Mouse (Mus musculus) liver, embryonic 12.5 days (tissue): ENCODE data around the gene Pknox2. TPM values are rescaled to one million over a fixed set of nuclear protein-coding genes. Genes with fewer than 3 reads are reported as not detected.
A peak's percentile ranks its signal among the peaks of the same experiment; 100 is the strongest.

ENCODE experiments used
- ATAC-seq: fragments of 200-750 bp; cut with Nextera tagmentation; 2 replicates; pipeline ENCODE4 v1.8.0; 2017; ENCODE audit warnings: moderate number of reproducible peaks, mild to moderate bottlenecking, moderate library complexity
- H3K27ac ChIP-seq: fragments of 300-500 bp; sonication (generic); 2 replicates; pipeline ENCODE4 v1.5.1; 2016; ENCODE audit warnings: mild to moderate bottlenecking
- H3K27me3 ChIP-seq: fragments of 300-500 bp; sonication (generic); replicated peaks from 2 replicates; pipeline ENCODE4 v1.6.1; 2016; ENCODE audit warnings: mild to moderate bottlenecking, moderate library complexity
- H3K36me3 ChIP-seq: fragments of 300-500 bp; sonication (generic); 2 replicates; pipeline ENCODE4 v1.6.1; 2016; ENCODE audit warnings: mild to moderate bottlenecking, moderate library complexity
- H3K4me1 ChIP-seq: fragments of 300-500 bp; sonication (generic); 2 replicates; pipeline ENCODE4 v1.6.1; 2016
- H3K4me2 ChIP-seq: fragments of 300-500 bp; sonication (generic); 2 replicates; pipeline ENCODE4 v1.6.1; 2016; ENCODE audit warnings: mild to moderate bottlenecking, moderate library complexity
- H3K4me3 ChIP-seq: fragments of 300-500 bp; sonication (generic); 2 replicates; pipeline ENCODE4 v1.5.1; 2016; ENCODE audit warnings: mild to moderate bottlenecking, moderate library complexity
- H3K9ac ChIP-seq: fragments of 300-500 bp; sonication (generic); 2 replicates; pipeline ENCODE4 v1.6.1; 2016; ENCODE audit warnings: mild to moderate bottlenecking, moderate library complexity
- H3K9me3 ChIP-seq: fragments of 300-500 bp; sonication (generic); replicated peaks from 2 replicates; pipeline ENCODE4 v1.6.1; 2016; ENCODE audit warnings: mild to moderate bottlenecking, moderate library complexity
- WGBS: fragments of 180-500 bp; shearing (Covaris S2); methylation state at CpG from one replicate; pipeline ENCODE4 v1.1.7; 2016; ENCODE audit not compliant: insufficient replicate concordance; 5-methylcytosine and 5-hydroxymethylcytosine counted together
- polyA plus RNA-seq: library from polyadenylated mRNA; unstranded; fragments of >200 nt; fragmentation: Nextera tagmentation; extraction: Ambion mirVana; gene quantifications from 2 replicates; pipeline ENCODE4 v1.2.1, GENCODE M21; 2016

The Pknox2 gene
- polyA plus RNA-seq, 1 experiment from 2014 or later = 0.57 TPM

DNA sequence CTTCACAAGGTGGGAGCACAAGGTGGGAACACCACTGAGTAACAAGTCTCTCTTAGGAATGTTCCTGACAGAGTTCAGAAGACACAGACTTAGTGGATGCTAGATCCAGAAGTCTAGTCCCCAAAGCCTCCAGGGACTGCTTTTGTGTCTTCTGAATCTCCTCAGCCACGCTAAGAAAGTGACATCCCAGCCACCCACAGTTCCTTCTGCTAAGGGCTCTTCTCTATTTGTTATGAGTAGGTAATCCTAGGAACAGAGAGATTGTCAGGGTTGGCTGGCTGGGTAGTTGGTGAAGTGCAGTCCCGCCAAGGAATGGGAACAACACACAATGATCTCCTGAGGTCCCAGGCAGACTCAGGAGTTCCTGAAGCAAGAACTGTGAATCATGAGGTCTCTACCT is 85.6 kb downstream of the Pknox2 start:
- ATAC-seq = no peak
- Histone ChIP-seq H3K36me3 (no peaks in the 10 kb centered on the region), H3K9me3 (no peaks in the 10 kb centered on the region), H3K27ac (no peak overlapping the region), H3K4me1 (no peaks in the 10 kb centered on the region), H3K4me2 (no peak overlapping the region), H3K9ac (no peak overlapping the region), H3K4me3 (no peak overlapping the region), H3K27me3 (no peaks in the 10 kb centered on the region)
- WGBS = 45% methylated on average over 2 of the region's 2 CpGs

DNA sequence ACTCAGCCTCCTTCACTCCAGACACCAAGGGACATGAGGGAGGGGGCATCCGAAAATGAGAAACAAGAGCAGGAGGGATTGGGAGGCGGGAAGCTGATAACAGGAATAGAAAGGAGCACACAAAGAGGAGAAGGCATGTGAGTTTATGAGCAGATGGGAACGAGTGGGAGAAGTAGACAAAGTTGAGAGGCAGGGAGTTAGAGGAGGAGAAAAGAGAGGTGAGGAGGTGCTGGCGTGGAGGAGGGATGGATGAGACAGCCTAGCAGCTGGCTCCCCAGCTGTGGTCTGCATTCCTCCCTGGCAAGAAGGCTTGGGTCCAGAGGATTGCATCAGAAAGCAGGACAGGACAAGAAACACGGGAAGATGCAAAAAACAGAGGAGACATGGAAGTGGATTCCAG is 92.5 kb downstream of the Pknox2 start:
- Histone ChIP-seq H3K9me3 (no peaks in the 10 kb centered on the region), H3K4me1 (peaks cover 14% of the 10 kb centered on the region; the same call in 1 of the 2 replicates), H3K36me3 (no peaks in the 10 kb centered on the region), H3K27me3 (no peaks in the 10 kb centered on the region; the same call in 1 of the 2 replicates), H3K27ac (no peak overlapping the region), H3K9ac (no peak overlapping the region), H3K4me2 (peak overlapping the region; percentile 32; the same call in 1 of the 2 replicates), H3K4me3 (no peak overlapping the region)
- ATAC-seq = no peak
- 36% methylated on average over 5 of the region's 5 CpGs for WGBS

- H3K27me3 ChIP-seq = no peaks in the 10 kb centered on the region; the same call in 1 of the 2 replicates
- H3K4me1 ChIP-seq = peaks cover 14% of the 10 kb centered on the region; the same call in 1 of the 2 replicates
- H3K27ac ChIP-seq = no peak overlapping the region
- 26% methylated on average over 21 of the region's 21 CpGs for WGBS
- no peaks in the 10 kb centered on the region for H3K36me3 ChIP-seq
- ATAC-seq = peak; percentile 37
- H3K9me3 ChIP-seq = no peaks in the 10 kb centered on the region
- H3K4me3 ChIP-seq = no peak overlapping the region
- peak overlapping the region; percentile 32 for H3K4me2 ChIP-seq
- no peak overlapping the region for H3K9ac ChIP-seq
These were observed 93.3 kb downstream of the Pknox2 start for GRCm38 (mm10) chr9:37053601-37054512.

GRCm38 (mm10) chr9:37053041-37053440 is 94.2 kb downstream of the Pknox2 start:
- Histone ChIP-seq H3K4me3 (no peak overlapping the region), H3K9ac (no peak overlapping the region), H3K36me3 (no peaks in the 10 kb centered on the region), H3K27me3 (no peaks in the 10 kb centered on the region; the same call in 1 of the 2 replicates), H3K27ac (no peak overlapping the region), H3K9me3 (no peaks in the 10 kb centered on the region), H3K4me2 (no peak overlapping the region), H3K4me1 (peaks cover 14% of the 10 kb centered on the region; the same call in 1 of the 2 replicates)
- WGBS = 45% methylated on average over 6 of the region's 6 CpGs
- ATAC-seq = no peak

GRCm38 (mm10) chr9:37051669-37052068 is 95.5 kb downstream of the Pknox2 start:
- no peak overlapping the region for H3K4me2 ChIP-seq
- no peak overlapping the region for H3K27ac ChIP-seq
- H3K4me3 ChIP-seq = no peak overlapping the region
- no peak for ATAC-seq
- H3K27me3 ChIP-seq = no peaks in the 10 kb centered on the region; the same call in 1 of the 2 replicates
- no peak overlapping the region for H3K9ac ChIP-seq
- no peaks in the 10 kb centered on the region for H3K9me3 ChIP-seq
- H3K36me3 ChIP-seq = no peaks in the 10 kb centered on the region
- peaks cover 14% of the 10 kb centered on the region; the same call in 1 of the 2 replicates for H3K4me1 ChIP-seq
- 78% methylated on average over 4 of the region's 4 CpGs for WGBS

DNA sequence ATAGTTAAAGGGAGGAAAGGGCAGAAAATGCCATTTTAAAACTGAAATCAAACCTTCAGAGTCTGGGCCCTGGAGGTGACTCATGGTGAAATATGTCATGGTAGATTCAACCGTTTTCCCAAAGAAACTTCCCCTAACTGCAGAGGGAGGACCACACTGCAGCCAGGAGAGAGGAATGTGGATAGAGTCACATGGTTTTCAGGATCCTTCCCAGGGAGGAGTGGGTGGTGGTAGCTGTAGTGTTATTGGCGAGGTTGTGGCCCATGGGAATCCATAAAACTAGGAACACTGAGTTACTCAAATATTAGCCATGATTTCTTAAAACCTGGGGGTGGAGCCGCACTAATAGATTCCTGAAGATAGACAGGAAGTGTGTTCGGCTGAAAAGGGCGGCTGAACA is 99.7 kb downstream of the Pknox2 start:
- no peaks in the 10 kb centered on the region for H3K36me3 ChIP-seq
- H3K27me3 ChIP-seq = no peaks in the 10 kb centered on the region
- H3K4me1 ChIP-seq = 0 out of 2 replicates have a peak, but pooled peaks cover 1% of the 10 kb centered on the region
- no peak overlapping the region for H3K4me2 ChIP-seq
- H3K9me3 ChIP-seq = no peaks in the 10 kb centered on the region
- no peak overlapping the region for H3K4me3 ChIP-seq
- ATAC-seq = no peak
- H3K27ac ChIP-seq = no peak overlapping the region
- H3K9ac ChIP-seq = no peak overlapping the region
- WGBS = 47% methylated on average over 5 of the region's 5 CpGs

DNA sequence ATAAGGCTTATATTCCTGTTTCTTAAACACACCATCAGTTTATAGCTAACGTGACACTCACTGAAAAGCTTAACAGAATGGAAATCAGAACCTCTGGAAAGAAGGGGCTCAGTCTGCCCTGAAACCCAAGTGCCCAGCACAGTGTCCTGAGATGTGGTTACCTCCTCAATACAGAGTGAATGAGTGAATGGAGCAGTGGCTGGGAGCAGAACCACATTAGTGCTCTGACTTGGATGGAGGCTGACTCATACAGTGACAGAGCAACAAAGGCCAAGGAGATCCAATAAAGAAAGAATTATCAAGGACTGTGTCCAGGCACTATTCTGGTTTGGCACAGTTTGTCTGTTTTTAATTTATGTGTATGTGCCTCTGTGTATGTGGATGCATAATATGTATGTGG is 101.3 kb downstream of the Pknox2 start:
- no peak for ATAC-seq
- Histone ChIP-seq H3K4me1 (no peaks in the 10 kb centered on the region), H3K27me3 (no peaks in the 10 kb centered on the region), H3K27ac (no peak overlapping the region), H3K9me3 (no peaks in the 10 kb centered on the region), H3K9ac (no peak overlapping the region), H3K4me3 (no peak overlapping the region), H3K36me3 (no peaks in the 10 kb centered on the region), H3K4me2 (no peak overlapping the region)
- 48% methylated on average over 1 of the region's 1 CpGs for WGBS

DNA sequence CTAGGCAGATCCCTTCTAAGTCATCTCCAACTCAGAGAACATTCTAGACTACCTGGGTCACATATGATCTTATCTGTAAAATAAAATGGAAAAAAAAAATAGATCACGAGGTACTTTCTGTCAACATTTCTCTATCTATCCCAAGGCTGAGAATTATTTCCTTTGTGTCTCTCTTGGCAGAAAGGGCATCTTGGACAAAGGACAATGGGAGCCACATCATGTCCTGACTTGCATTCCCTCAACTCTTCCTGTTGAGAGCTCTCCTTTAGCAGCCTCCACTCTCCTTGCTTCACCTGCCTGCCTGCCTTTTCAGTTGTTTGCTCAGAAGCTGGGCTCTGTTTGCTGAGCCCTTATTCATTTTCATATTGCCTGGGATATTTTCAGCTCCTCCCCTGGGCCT is 103.0 kb downstream of the Pknox2 start:
- Histone ChIP-seq H3K4me2 (no peak overlapping the region), H3K27me3 (no peaks in the 10 kb centered on the region), H3K36me3 (no peaks in the 10 kb centered on the region), H3K4me3 (no peak overlapping the region), H3K9ac (no peak overlapping the region), H3K4me1 (no peaks in the 10 kb centered on the region), H3K27ac (no peak overlapping the region), H3K9me3 (no peaks in the 10 kb centered on the region)
- no peak for ATAC-seq
- WGBS = 57% methylated on average over 1 of the region's 1 CpGs

DNA sequence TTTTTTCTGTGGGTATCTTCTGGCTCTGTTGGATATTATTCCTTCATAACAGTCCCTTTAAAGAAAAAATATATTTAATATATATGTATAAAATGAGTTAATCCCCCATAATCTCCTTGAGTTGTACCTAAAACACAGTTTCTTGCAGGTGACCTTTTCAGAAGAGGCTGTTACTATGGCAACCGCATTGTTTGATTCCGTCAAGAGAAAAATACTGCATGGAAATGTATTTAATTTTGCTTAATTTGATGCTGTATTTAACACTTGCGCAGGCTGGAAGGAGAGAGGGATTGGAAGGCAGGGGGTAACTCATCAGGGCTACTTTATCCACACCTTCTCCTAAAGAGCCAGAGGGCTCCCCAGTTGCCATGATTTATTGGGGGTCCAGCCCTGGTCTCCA is 108.3 kb downstream of the Pknox2 start:
- no peak overlapping the region for H3K4me2 ChIP-seq
- H3K9me3 ChIP-seq = no peaks in the 10 kb centered on the region
- no peak overlapping the region for H3K27ac ChIP-seq
- WGBS = 76% methylated on average over 3 of the region's 3 CpGs
- no peak overlapping the region for H3K4me3 ChIP-seq
- ATAC-seq = no peak
- no peaks in the 10 kb centered on the region for H3K36me3 ChIP-seq
- no peaks in the 10 kb centered on the region for H3K4me1 ChIP-seq
- no peak overlapping the region for H3K9ac ChIP-seq
- no peaks in the 10 kb centered on the region for H3K27me3 ChIP-seq

DNA sequence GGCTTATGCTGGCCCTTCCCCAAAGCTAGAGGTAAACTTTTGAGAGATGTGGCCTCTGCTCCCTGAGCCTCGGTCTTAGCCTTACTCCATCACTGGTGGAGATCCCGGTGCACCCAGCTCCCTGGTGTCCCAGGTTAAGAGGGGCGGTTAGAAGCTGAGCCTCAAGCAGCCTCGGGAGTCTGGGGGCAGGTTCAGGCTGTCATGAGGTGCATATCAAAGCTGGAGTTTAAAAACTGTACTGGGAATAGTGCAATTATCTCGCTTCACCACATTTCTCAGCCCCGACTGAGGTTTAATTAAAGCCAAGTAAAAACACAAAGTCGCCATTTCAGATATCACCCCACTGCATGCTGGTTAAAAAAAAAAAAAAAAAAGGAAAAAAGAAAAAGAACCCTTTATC is 108.8 kb downstream of the Pknox2 start:
- WGBS = 45% methylated on average over 7 of the region's 7 CpGs
- no peaks in the 10 kb centered on the region for H3K9me3 ChIP-seq
- H3K4me1 ChIP-seq = no peaks in the 10 kb centered on the region
- no peak for ATAC-seq
- H3K27ac ChIP-seq = no peak overlapping the region
- no peaks in the 10 kb centered on the region for H3K36me3 ChIP-seq
- no peak overlapping the region for H3K4me2 ChIP-seq
- no peaks in the 10 kb centered on the region for H3K27me3 ChIP-seq
- no peak overlapping the region for H3K4me3 ChIP-seq
- no peak overlapping the region for H3K9ac ChIP-seq

- Histone ChIP-seq H3K4me2 (no peak overlapping the region), H3K36me3 (no peaks in the 10 kb centered on the region), H3K9ac (no peak overlapping the region), H3K4me3 (no peak overlapping the region), H3K9me3 (no peaks in the 10 kb centered on the region), H3K4me1 (no peaks in the 10 kb centered on the region), H3K27me3 (no peaks in the 10 kb centered on the region), H3K27ac (no peak overlapping the region)
- ATAC-seq = no peak
- 66% methylated on average over 12 of the region's 12 CpGs for WGBS
These were observed 109.8 kb downstream of the Pknox2 start for GRCm38 (mm10) chr9:37037405-37037804.

DNA sequence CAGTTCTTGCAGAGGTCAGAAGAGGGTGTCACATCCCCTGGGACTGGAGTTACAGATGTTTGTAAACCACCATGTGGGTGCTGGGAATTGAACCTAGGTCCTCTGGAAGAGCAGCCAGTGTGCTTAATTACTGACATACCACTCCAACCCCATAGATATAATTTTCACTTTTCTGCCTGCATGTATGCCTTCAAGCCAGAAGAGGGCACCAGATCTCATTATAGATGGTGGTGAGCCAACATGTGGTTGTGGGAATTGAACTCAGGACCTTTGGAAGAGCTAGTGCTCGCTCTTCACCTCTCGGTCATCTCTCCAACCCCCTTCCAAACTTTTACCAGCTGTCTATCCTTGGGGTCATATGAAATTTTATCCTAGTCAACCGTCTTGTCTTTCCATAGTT is 112.0 kb downstream of the Pknox2 start:
- no peaks in the 10 kb centered on the region for H3K9me3 ChIP-seq
- no peak for ATAC-seq
- whole genome bisulfite sequencing = 66% methylated on average over 3 of the region's 3 CpGs

More for the DNA sequence above, 112.0 kb downstream of the Pknox2 start:
- Histone ChIP-seq H3K27me3 (no peaks in the 10 kb centered on the region), H3K4me2 (no peak overlapping the region), H3K4me3 (no peak overlapping the region), H3K4me1 (no peaks in the 10 kb centered on the region), H3K9ac (no peak overlapping the region), H3K36me3 (no peaks in the 10 kb centered on the region), H3K27ac (no peak overlapping the region)
